Mouse (Mus musculus): ENCODE measurements around the gene Gm21773. TPM values are rescaled to one million over a fixed set of nuclear protein-coding genes. Genes with fewer than 3 reads are reported as not detected.
"Not testable (repeated sequence)": the region's sequence is repeated elsewhere in the genome, so short reads cannot be mapped to it uniquely, and the experiment has no call there.

Gene Gm21773
- total RNA-seq (2012; rRNA removed) (not detected in 2 replicates), polyA plus RNA-seq (2012; ENCODE audit: insufficient read depth in 1 of 2, insufficient read length in 2 of 2, low read depth in 1 of 2, low replicate concordance in 2 of 2, missing spikeins in 1 of 2) (not detected)

- not testable (repeated sequence) for H3K4me1 ChIP-seq (ENCODE audit: control insufficient read depth in 1 of 2, insufficient read depth in 2 of 2, low read length in 2 of 2); H3K27ac ChIP-seq (ENCODE audit: control insufficient read depth, low read depth, low read length); H3K36me3 ChIP-seq (ENCODE audit: control insufficient read depth in 1 of 2, insufficient read depth in 2 of 2, low read length in 2 of 2); DNase-seq (ENCODE audit: low read depth, low spot score); H3K9ac ChIP-seq (ENCODE audit: control insufficient read depth, low read depth, low read length, poor library complexity, severe bottlenecking); H3K79me2 ChIP-seq (ENCODE audit: control insufficient read depth, insufficient read depth, low read length, poor library complexity); H3K4me3 ChIP-seq (ENCODE audit: control insufficient read depth in 1 of 2, insufficient read depth in 1 of 2, low read depth in 2 of 2, low read length in 2 of 2); H3K27me3 ChIP-seq (ENCODE audit: control insufficient read depth in 1 of 2, insufficient read depth in 2 of 2, low read length in 2 of 2); H3K9me3 ChIP-seq (replicated peaks; ENCODE audit: insufficient read depth, low read length)
These were observed at the start of gene Gm21773 for GRCm38 (mm10) chrY:25309260-25309659. TSS of gene Gm21773 (minus strand) at chrY:25309360.
